21 mouse cellular contexts compared by ENCODE assay signal in the genomic region with DNA sequence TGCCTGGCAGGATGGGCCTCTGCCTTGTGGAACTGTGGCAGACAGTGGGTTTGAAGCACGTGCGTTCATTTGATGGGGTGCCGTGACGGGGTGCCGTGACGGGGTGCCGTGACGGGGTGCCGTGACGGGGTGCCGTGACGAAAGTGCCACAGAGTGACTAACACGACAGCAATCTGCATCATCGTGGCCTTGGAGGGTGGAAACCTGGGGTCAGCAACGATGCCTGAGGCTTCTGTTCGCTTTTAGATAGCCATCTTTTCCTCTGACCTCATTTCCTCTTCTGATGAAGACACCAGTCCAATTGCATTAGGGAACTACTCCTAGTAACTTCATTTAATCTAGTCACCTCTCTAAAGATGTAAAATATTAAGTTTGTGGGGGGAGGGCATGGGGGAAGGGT.
"Had no signal": no experiment of that assay in that cellular context is flagged by ENCODE, and none has a peak within 500 bp of the region (broad histone marks: within the 10 kb centered on the region; RNA-seq: fewer than 3 reads in every experiment).

No protein-coding gene starts in this region.

- DNase-seq: kidney, adult 18-20 months; kidney, adult 9 months; kidney, postnatal 14 days; kidney, postnatal 4 days; layer of hippocampus, postnatal 36 days; liver, embryonic 13.5 days; lung, adult 2 months; lung, postnatal 14 days; midbrain, embryonic 14.5 days; right cerebral cortex, adult 18-20 months; right cerebral cortex, postnatal 25 days; spleen, adult 18-20 months; thymus, adult 18-20 months; thymus, postnatal 36 days had no signal

- H3K4me3 ChIP-seq: intestine, embryonic 15.5 days; layer of hippocampus, adult 2 months; left cerebral cortex, adult 2 months; liver, embryonic 13.5 days; myocyte; stomach, embryonic 15.5 days had no signal

- H3K4me2 ChIP-seq: intestine, embryonic 15.5 days; liver, embryonic 13.5 days; midbrain, embryonic 11.5 days; stomach, embryonic 15.5 days had no signal

- H3K9ac ChIP-seq: intestine, embryonic 15.5 days; liver, embryonic 13.5 days; stomach, embryonic 15.5 days had no signal

- H3K4me1 ChIP-seq: intestine, embryonic 15.5 days; liver, embryonic 13.5 days; stomach, embryonic 15.5 days had no signal

- H3K27ac ChIP-seq: intestine, embryonic 15.5 days; layer of hippocampus, adult 2 months; left cerebral cortex, adult 2 months; liver, embryonic 13.5 days; macrophage; stomach, embryonic 15.5 days had no signal

- H3K36me3 ChIP-seq: intestine, embryonic 15.5 days; liver, embryonic 13.5 days; stomach, embryonic 15.5 days had no signal

- H3K27me3 ChIP-seq: intestine, embryonic 15.5 days; liver, embryonic 13.5 days; stomach, embryonic 15.5 days had no signal

- ATAC-seq: intestine, embryonic 15.5 days had no signal

- H3K9me3 ChIP-seq: intestine, embryonic 15.5 days; liver, embryonic 13.5 days; stomach, embryonic 15.5 days had no signal
